In genomic region chr8:77188298-77188697, GRCm38 (mm10) we compare ENCODE assay signal across 29 mouse cellular contexts.
A peak's percentile ranks its signal among the peaks of the same experiment; 100 is the strongest.
DNase-seq lines count a peak whose midpoint lies in the region; ATAC-seq and TF ChIP-seq lines count a peak whose summit lies in the region.
"Had no signal": no experiment of that assay in that cellular context is flagged by ENCODE, and none has a peak within 500 bp of the region (broad histone marks: within the 10 kb centered on the region; RNA-seq: fewer than 3 reads in every experiment).

No protein-coding gene starts in this region.

- no peak overlapping the region for H3K9ac ChIP-seq in forebrain, embryonic 15.5 days (replicated peaks)
- H3K9ac ChIP-seq in forebrain, embryonic 11.5 days (ENCODE audit: low read length), result no peak overlapping the region
- no peak overlapping the region for H3K9ac ChIP-seq in limb, embryonic 13.5 days
- H3K9ac ChIP-seq in limb, embryonic 14.5 days (ENCODE audit: low read depth, low read length, severe bottlenecking), result no peak overlapping the region
- H3K9ac ChIP-seq: embryonic facial prominence, embryonic 15.5 days; heart, embryonic 12.5 days; heart, embryonic 15.5 days; hindbrain, embryonic 13.5 days had no signal

- no peak for ATAC-seq in cerebellum, adult (ENCODE audit: insufficient number of reproducible peaks, low FRiP score, low TSS enrichment)
- ATAC-seq in forebrain, embryonic 15.5 days (replicated peaks), result peak; percentile 49; the same call in 1 of the 2 replicates
- ATAC-seq in forebrain, embryonic 11.5 days (replicated peaks; ENCODE audit: low FRiP score), result no peak
- ATAC-seq in limb, embryonic 13.5 days (ENCODE audit: low FRiP score, low read depth), result peak; percentile 82
- ATAC-seq in limb, embryonic 14.5 days (ENCODE audit: low FRiP score, low read depth), result peak; percentile 37; the same call in 1 of the 2 replicates
- no peak for ATAC-seq in inflammation-experienced regulatory T-cells, adult 6 months
- ATAC-seq: activated CD4-positive, CD25-positive, alpha-beta regulatory T cell, adult 4 months; CD4-positive, CD25-positive, alpha-beta regulatory T cell, adult 4 months; hindbrain, embryonic 16.5 days; intestine, embryonic 16.5 days had no signal

- peaks cover 23% of the 10 kb centered on the region for H3K4me1 ChIP-seq in forebrain, embryonic 15.5 days
- no peaks in the 10 kb centered on the region for H3K4me1 ChIP-seq in forebrain, embryonic 11.5 days (replicated peaks; ENCODE audit: control insufficient read depth, insufficient read depth, low read length)
- H3K4me1 ChIP-seq in limb, embryonic 13.5 days, result peaks cover 19% of the 10 kb centered on the region
- H3K4me1 ChIP-seq in limb, embryonic 10.5 days, result no peaks in the 10 kb centered on the region
- H3K4me1 ChIP-seq in limb, embryonic 14.5 days (ENCODE audit: control insufficient read depth, insufficient read depth, low read length), result peaks cover 8% of the 10 kb centered on the region
- H3K4me1 ChIP-seq: heart, embryonic 12.5 days; heart, embryonic 15.5 days had no signal

- no peak for TF ChIP-seq POLR2A in limb, embryonic 14.5 days (IDR thresholded peaks at IDR 0.05; ENCODE audit: borderline replicate concordance, extremely low read depth, insufficient read depth, insufficient read length)

- peak overlapping the region; percentile 44; the same call in 1 of the 2 replicates for H3K27ac ChIP-seq in forebrain, embryonic 15.5 days (replicated peaks)
- no peak overlapping the region for H3K27ac ChIP-seq in forebrain, embryonic 11.5 days (ENCODE audit: low read depth, low read length)
- H3K27ac ChIP-seq in limb, embryonic 13.5 days, result no peak overlapping the region
- H3K27ac ChIP-seq in limb, embryonic 10.5 days, result no peak overlapping the region
- no peak overlapping the region for H3K27ac ChIP-seq in limb, embryonic 14.5 days (replicated peaks; ENCODE audit: low read depth, low read length)
- H3K27ac ChIP-seq: embryonic facial prominence, embryonic 15.5 days; heart, embryonic 15.5 days; hindbrain, embryonic 10.5 days; hindbrain, embryonic 13.5 days had no signal

- H3K4me3 ChIP-seq in forebrain, embryonic 15.5 days, result no peak overlapping the region
- no peak overlapping the region for H3K4me3 ChIP-seq in forebrain, embryonic 11.5 days (ENCODE audit: low read depth, low read length)
- H3K4me3 ChIP-seq in limb, embryonic 13.5 days, result no peak overlapping the region
- H3K4me3 ChIP-seq in limb, embryonic 10.5 days, result no peak overlapping the region
- no peak overlapping the region for H3K4me3 ChIP-seq in limb, embryonic 14.5 days (replicated peaks; ENCODE audit: low read length)
- H3K4me3 ChIP-seq: embryonic facial prominence, embryonic 15.5 days; heart, embryonic 12.5 days; heart, embryonic 15.5 days; hindbrain, embryonic 10.5 days; hindbrain, embryonic 13.5 days had no signal

- no peaks in the 10 kb centered on the region for H3K36me3 ChIP-seq in forebrain, embryonic 15.5 days
- no peaks in the 10 kb centered on the region for H3K36me3 ChIP-seq in forebrain, embryonic 11.5 days (ENCODE audit: control insufficient read depth, insufficient read depth, low read length)
- no peaks in the 10 kb centered on the region for H3K36me3 ChIP-seq in limb, embryonic 13.5 days
- H3K36me3 ChIP-seq in limb, embryonic 10.5 days, result no peaks in the 10 kb centered on the region
- H3K36me3 ChIP-seq in limb, embryonic 14.5 days (ENCODE audit: control insufficient read depth, insufficient read depth, low read length), result no peaks in the 10 kb centered on the region
- H3K36me3 ChIP-seq: embryonic facial prominence, embryonic 15.5 days; heart, embryonic 12.5 days; heart, embryonic 15.5 days; hindbrain, embryonic 10.5 days; hindbrain, embryonic 13.5 days had no signal

- no peaks in the 10 kb centered on the region for H3K27me3 ChIP-seq in forebrain, embryonic 15.5 days
- no peaks in the 10 kb centered on the region for H3K27me3 ChIP-seq in forebrain, embryonic 11.5 days (ENCODE audit: control insufficient read depth, insufficient read depth, low read length)
- no peaks in the 10 kb centered on the region for H3K27me3 ChIP-seq in limb, embryonic 13.5 days
- no peaks in the 10 kb centered on the region for H3K27me3 ChIP-seq in limb, embryonic 10.5 days (ENCODE audit: low read depth, poor library complexity, severe bottlenecking)
- no peaks in the 10 kb centered on the region for H3K27me3 ChIP-seq in limb, embryonic 14.5 days (ENCODE audit: control insufficient read depth, insufficient read depth, low read length)
- H3K27me3 ChIP-seq: embryonic facial prominence, embryonic 15.5 days; heart, embryonic 12.5 days; heart, embryonic 15.5 days; hindbrain, embryonic 13.5 days had no signal

- H3K9me3 ChIP-seq in forebrain, embryonic 15.5 days, result no peaks in the 10 kb centered on the region
- no peaks in the 10 kb centered on the region for H3K9me3 ChIP-seq in forebrain, embryonic 11.5 days (ENCODE audit: control insufficient read depth, low read length)
- peaks cover 4% of the 10 kb centered on the region; the same call in 1 of the 2 replicates for H3K9me3 ChIP-seq in limb, embryonic 13.5 days
- no peaks in the 10 kb centered on the region for H3K9me3 ChIP-seq in limb, embryonic 10.5 days (replicated peaks)
- H3K9me3 ChIP-seq in limb, embryonic 14.5 days (ENCODE audit: control insufficient read depth, low read length), result no peaks in the 10 kb centered on the region
- H3K9me3 ChIP-seq: embryonic facial prominence, embryonic 15.5 days; heart, embryonic 12.5 days; heart, embryonic 15.5 days; hindbrain, embryonic 10.5 days; hindbrain, embryonic 13.5 days had no signal

- DNase-seq in cerebellum, postnatal 10 days, result peak; percentile 27 to 45
- DNase-seq in forebrain, embryonic 11.5 days (ENCODE audit: low spot score), result no peak
- no peak for DNase-seq in limb, embryonic 10.5 days (ENCODE audit: low spot score)
- DNase-seq in limb, embryonic 14.5 days (ENCODE audit: low spot score), result peak; percentile 26
- DNase-seq: adrenal gland, adult 8-10 months; adrenal gland, postnatal 25 days; cerebellum, adult 11 months; cerebellum, adult 2 months; cerebellum, postnatal 36 days; embryo, embryonic 11 days; gastrocnemius, postnatal 25 days; heart, adult 18-20 months; heart, postnatal 10 days; heart, postnatal 36 days; kidney, adult 18-20 months; kidney, adult 9 months had no signal

- WGBS in forebrain, embryonic 15.5 days, result 53% methylated on average over 4 of the region's 4 CpGs
- 83% methylated on average over 4 of the region's 4 CpGs for WGBS in forebrain, embryonic 11.5 days
- WGBS in limb, embryonic 13.5 days, result 32% methylated on average over 4 of the region's 4 CpGs
- WGBS in limb, embryonic 10.5 days, result 79% methylated on average over 4 of the region's 4 CpGs
- WGBS in limb, embryonic 14.5 days, result 22% methylated on average over 4 of the region's 4 CpGs

- no peak overlapping the region for H3K4me2 ChIP-seq in forebrain, embryonic 15.5 days (replicated peaks)
- H3K4me2 ChIP-seq in forebrain, embryonic 11.5 days (ENCODE audit: low read depth, low read length, severe bottlenecking), result no peak overlapping the region
- no peak overlapping the region for H3K4me2 ChIP-seq in limb, embryonic 13.5 days (replicated peaks)
- no peak overlapping the region for H3K4me2 ChIP-seq in limb, embryonic 14.5 days (replicated peaks; ENCODE audit: low read depth, low read length, severe bottlenecking)
- H3K4me2 ChIP-seq: embryonic facial prominence, embryonic 15.5 days; heart, embryonic 12.5 days; heart, embryonic 15.5 days; hindbrain, embryonic 13.5 days had no signal

Comparison
In these comparisons a context has a peak if more than half of its experiments do, and no peak if none do; other contexts are left out.
1. DNase-seq: peak in cerebellum, postnatal 10 days (2 of 2) and limb, embryonic 14.5 days (single experiment); none in forebrain, embryonic 11.5 days (single experiment) and limb, embryonic 10.5 days (single experiment).
2. ATAC-seq: peak in forebrain, embryonic 15.5 days (single experiment), limb, embryonic 13.5 days (single experiment) and limb, embryonic 14.5 days (single experiment); none in cerebellum, adult (single experiment), forebrain, embryonic 11.5 days (single experiment) and inflammation-experienced regulatory T-cells, adult 6 months (single experiment).